Mouse (Mus musculus): ENCODE results near the gene Pigt. TPM values are rescaled to one million over a fixed set of nuclear protein-coding genes. Genes with fewer than 3 reads are reported as not detected.

Gene Pigt
- polyA plus RNA-seq (2015; fragmentation: Nextera tagmentation; extraction: Ambion mirVana): 42.1 and 54.1 TPM in 2 replicates

- Histone ChIP-seq H3K9ac (peak within 1 kb of the TSS; percentile 68), H3K27ac (peak within 1 kb of the TSS; percentile 68), H3K4me2 (peak within 1 kb of the TSS; percentile 86), H3K27me3 (no peaks in the 10 kb centered on the region), H3K36me3 (peaks cover 24% of the 10 kb centered on the region), H3K4me3 (peak within 1 kb of the TSS; percentile 79), H3K9me3 (replicated peaks) (no peaks in the 10 kb centered on the region), H3K4me1 (replicated peaks) (peaks cover 11% of the 10 kb centered on the region)
- WGBS: 4% methylated on average over 43 of the region's 43 CpGs
- peak; percentile 84 for ATAC-seq (replicated peaks; ENCODE audit: insufficient number of reproducible peaks, insufficient read depth, low FRiP score, low read depth)
Observed at GRCm38 (mm10) chr2:164496847-164497690, at the start of gene Pigt. Gene Pigt (plus strand): TSS chr2:164497520.

GRCm38 (mm10) chr2:164448140-164448539 is 49.2 kb upstream of the Pigt start:
- H3K4me2 ChIP-seq: no peak overlapping the region
- no peak overlapping the region for H3K9ac ChIP-seq
- H3K4me1 ChIP-seq (replicated peaks): peaks cover 36% of the 10 kb centered on the region
- no peak overlapping the region for H3K4me3 ChIP-seq
- H3K27me3 ChIP-seq: peaks cover 24% of the 10 kb centered on the region
- H3K36me3 ChIP-seq: no peaks in the 10 kb centered on the region
- H3K27ac ChIP-seq: no peak overlapping the region
- 88% methylated on average over 1 of the region's 1 CpGs for WGBS
- H3K9me3 ChIP-seq (replicated peaks): no peaks in the 10 kb centered on the region
- no peak for ATAC-seq (replicated peaks; ENCODE audit: insufficient number of reproducible peaks, insufficient read depth, low FRiP score, low read depth)

GRCm38 (mm10) chr2:164448921-164449320 is 48.4 kb upstream of the Pigt start:
- H3K4me2 ChIP-seq: no peak overlapping the region
- WGBS: 53% methylated on average over 5 of the region's 5 CpGs

GRCm38 (mm10) chr2:164449341-164450042 is 47.8 kb upstream of the Pigt start:
- peak overlapping the region; percentile 31; the same call in 1 of the 2 replicates for H3K27ac ChIP-seq
- no peak for ATAC-seq (replicated peaks; ENCODE audit: insufficient number of reproducible peaks, insufficient read depth, low FRiP score, low read depth)
- peak overlapping the region; percentile 19 for H3K4me2 ChIP-seq
- WGBS: 53% methylated on average over 14 of the region's 14 CpGs
- no peaks in the 10 kb centered on the region for H3K36me3 ChIP-seq
- H3K9ac ChIP-seq: no peak overlapping the region; the same call in 1 of the 2 replicates
- no peak overlapping the region for H3K4me3 ChIP-seq
- no peaks in the 10 kb centered on the region for H3K9me3 ChIP-seq (replicated peaks)
- peaks cover 17% of the 10 kb centered on the region for H3K27me3 ChIP-seq
- H3K4me1 ChIP-seq (replicated peaks): peaks cover 43% of the 10 kb centered on the region

More at GRCm38 (mm10) chr2:164448921-164449320, 48.4 kb upstream of the Pigt start:
- no peak for ATAC-seq (replicated peaks; ENCODE audit: insufficient number of reproducible peaks, insufficient read depth, low FRiP score, low read depth)
- Histone ChIP-seq H3K27me3 (peaks cover 23% of the 10 kb centered on the region), H3K4me3 (no peak overlapping the region), H3K27ac (peak overlapping the region; percentile 31; the same call in 1 of the 2 replicates), H3K9ac (no peak overlapping the region), H3K4me1 (replicated peaks) (peaks cover 38% of the 10 kb centered on the region), H3K9me3 (replicated peaks) (no peaks in the 10 kb centered on the region), H3K36me3 (no peaks in the 10 kb centered on the region)

GRCm38 (mm10) chr2:164452000-164452676 is 45.2 kb upstream of the Pigt start:
- Histone ChIP-seq H3K4me1 (replicated peaks) (peaks cover 66% of the 10 kb centered on the region), H3K4me3 (no peak overlapping the region), H3K27ac (peak overlapping the region; percentile 71), H3K27me3 (no peaks in the 10 kb centered on the region; the same call in 1 of the 2 replicates), H3K36me3 (no peaks in the 10 kb centered on the region), H3K4me2 (peak overlapping the region; percentile 6), H3K9ac (no peak overlapping the region), H3K9me3 (replicated peaks) (no peaks in the 10 kb centered on the region)
- WGBS: 24% methylated on average over 13 of the region's 13 CpGs
- no peak; the same call in 1 of the 2 replicates for ATAC-seq (replicated peaks; ENCODE audit: insufficient number of reproducible peaks, insufficient read depth, low FRiP score, low read depth)

GRCm38 (mm10) chr2:164453047-164453757 is 44.1 kb upstream of the Pigt start:
- H3K36me3 ChIP-seq: no peaks in the 10 kb centered on the region
- H3K4me2 ChIP-seq: peak overlapping the region; percentile 6
- peak; percentile 78 for ATAC-seq (replicated peaks; ENCODE audit: insufficient number of reproducible peaks, insufficient read depth, low FRiP score, low read depth)
- H3K9me3 ChIP-seq (replicated peaks): no peaks in the 10 kb centered on the region
- 33% methylated on average over 14 of the region's 14 CpGs for WGBS
- H3K27me3 ChIP-seq: no peaks in the 10 kb centered on the region; the same call in 1 of the 2 replicates
- H3K4me3 ChIP-seq: no peak overlapping the region
- no peak overlapping the region for H3K9ac ChIP-seq
- H3K27ac ChIP-seq: peak overlapping the region; percentile 71
- peaks cover 67% of the 10 kb centered on the region for H3K4me1 ChIP-seq (replicated peaks)

GRCm38 (mm10) chr2:164453887-164454500 is 43.3 kb upstream of the Pigt start:
- no peak overlapping the region; the same call in 1 of the 2 replicates for H3K27ac ChIP-seq
- H3K9ac ChIP-seq: no peak overlapping the region
- H3K27me3 ChIP-seq: no peaks in the 10 kb centered on the region; the same call in 1 of the 2 replicates
- H3K9me3 ChIP-seq (replicated peaks): no peaks in the 10 kb centered on the region
- H3K36me3 ChIP-seq: no peaks in the 10 kb centered on the region
- 57% methylated on average over 7 of the region's 7 CpGs for WGBS
- H3K4me3 ChIP-seq: no peak overlapping the region
- no peak overlapping the region for H3K4me2 ChIP-seq
- ATAC-seq (replicated peaks; ENCODE audit: insufficient number of reproducible peaks, insufficient read depth, low FRiP score, low read depth): no peak
- H3K4me1 ChIP-seq (replicated peaks): peaks cover 63% of the 10 kb centered on the region

- ATAC-seq (replicated peaks; ENCODE audit: insufficient number of reproducible peaks, insufficient read depth, low FRiP score, low read depth): peak; percentile 15; the same call in 1 of the 2 replicates
- Histone ChIP-seq H3K4me2 (peak overlapping the region; percentile 24), H3K4me1 (replicated peaks) (peaks cover 55% of the 10 kb centered on the region), H3K9ac (no peak overlapping the region), H3K4me3 (no peak overlapping the region), H3K27ac (peak overlapping the region; percentile 67), H3K9me3 (replicated peaks) (no peaks in the 10 kb centered on the region), H3K36me3 (no peaks in the 10 kb centered on the region), H3K27me3 (no peaks in the 10 kb centered on the region; the same call in 1 of the 2 replicates)
- WGBS: 30% methylated on average over 10 of the region's 10 CpGs
Observed at GRCm38 (mm10) chr2:164454846-164455245, 42.5 kb upstream of the Pigt start.

GRCm38 (mm10) chr2:164455421-164456190 is 41.7 kb upstream of the Pigt start:
- H3K27me3 ChIP-seq: no peaks in the 10 kb centered on the region; the same call in 1 of the 2 replicates
- H3K36me3 ChIP-seq: no peaks in the 10 kb centered on the region
- no peak overlapping the region for H3K4me2 ChIP-seq
- peaks cover 54% of the 10 kb centered on the region for H3K4me1 ChIP-seq (replicated peaks)
- WGBS: 63% methylated on average over 6 of the region's 6 CpGs
- H3K9ac ChIP-seq: no peak overlapping the region
- peak overlapping the region; percentile 67 for H3K27ac ChIP-seq
- no peaks in the 10 kb centered on the region for H3K9me3 ChIP-seq (replicated peaks)
- no peak for ATAC-seq (replicated peaks; ENCODE audit: insufficient number of reproducible peaks, insufficient read depth, low FRiP score, low read depth)
- H3K4me3 ChIP-seq: no peak overlapping the region
